Mouse (Mus musculus): ENCODE measurements at regions not wholly inside any gene's neighbourhood (a gene's known extent, or its start where the extent isn't known, plus 50 kb on each side); places are given as distances from the start of the nearest gene placed in this dataset.

DNA sequence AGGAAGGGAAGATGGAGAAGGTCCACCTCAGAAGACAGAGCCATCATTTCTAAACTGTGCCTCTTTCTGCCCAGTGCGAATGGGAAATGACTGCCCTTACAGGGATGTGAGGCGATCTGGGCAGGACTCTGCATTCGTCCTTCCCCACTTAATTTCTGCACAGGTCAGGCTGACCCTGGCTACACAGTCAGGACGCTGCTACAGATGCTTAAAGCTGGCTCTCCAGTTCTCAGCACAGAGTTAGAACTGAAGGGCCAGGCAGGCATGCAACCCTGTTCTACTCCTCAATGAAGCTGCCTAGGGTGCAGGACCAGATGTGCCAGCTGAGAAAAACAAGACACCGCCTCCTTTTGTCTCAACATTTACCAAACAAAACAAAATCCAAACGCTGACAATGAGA is 132.1 kb downstream of the Cand1 start:
- TF ChIP-seq EP300 (optimal IDR thresholded peaks at IDR 0.05) (no peak), CTCF (IDR thresholded peaks at IDR 0.05; ENCODE audit: low read depth) (no peak)

Measured in stomach, postnatal 0 days (tissue).